Comparison of ENCODE assay signal across 18 mouse cellular contexts in the genomic region with DNA sequence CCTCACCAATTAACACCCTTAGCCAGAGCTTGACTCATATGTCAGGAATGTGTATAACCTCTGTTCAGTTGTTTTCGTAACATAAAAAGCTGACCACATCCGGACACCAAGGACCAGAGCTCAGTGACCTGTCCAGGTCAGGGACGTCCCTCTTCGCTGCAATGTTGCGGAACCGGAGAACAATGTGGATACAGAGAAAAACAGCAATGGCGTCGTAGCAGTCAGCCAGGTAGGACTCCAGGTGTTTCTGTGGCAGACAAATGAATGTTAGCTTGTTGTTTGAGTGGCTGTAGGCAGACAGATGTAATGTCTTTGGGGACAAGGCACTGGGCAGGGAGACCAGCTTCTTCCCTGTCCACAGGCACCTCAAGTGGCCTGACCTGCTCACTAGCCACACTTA. TPM values are rescaled to one million over a fixed set of nuclear protein-coding genes. Genes with fewer than 3 reads are reported as not detected.
DNase-seq lines count a peak whose midpoint lies in the region; ATAC-seq lines count a peak whose summit lies in the region.
"Had no signal": no experiment of that assay in that cellular context is flagged by ENCODE, and none has a peak within 500 bp of the region (broad histone marks: within the 10 kb centered on the region; RNA-seq: fewer than 3 reads in every experiment).

No protein-coding gene starts in this region.

- H3K27ac ChIP-seq in heart, embryonic 12.5 days (ENCODE audit: poor library complexity, severe bottlenecking), result no peak overlapping the region

- H3K27me3 ChIP-seq in heart, embryonic 12.5 days (replicated peaks), result peaks cover 37% of the 10 kb centered on the region
- H3K27me3 ChIP-seq: CH12.LX had no signal

- no peak for ATAC-seq in heart, embryonic 12.5 days (ENCODE audit: insufficient number of reproducible peaks, low FRiP score)
- ATAC-seq: activated CD4-positive, CD25-positive, alpha-beta regulatory T cell, adult 4 months; CD4-positive, CD25-positive, alpha-beta regulatory T cell, adult 4 months; Patski had no signal

- 0 out of 2 replicates have a peak, but pooled peaks cover 5% of the 10 kb centered on the region for H3K9me3 ChIP-seq in heart, embryonic 12.5 days (replicated peaks)

- no peak overlapping the region for H3K4me2 ChIP-seq in heart, embryonic 12.5 days

- H3K4me1 ChIP-seq in heart, embryonic 12.5 days (replicated peaks), result no peaks in the 10 kb centered on the region

- peak; percentile 84 for DNase-seq in heart, adult 11 months
- DNase-seq: adrenal gland, adult 2 months; adrenal gland, adult 8-10 months; adrenal gland, postnatal 10 days; adrenal gland, postnatal 14 days; adrenal gland, postnatal 25 days; adrenal gland, postnatal 36 days; B cell, adult 2 months; cerebellum, adult 11 months; cerebellum, adult 11-12 months; cerebellum, adult 18-20 months; cerebellum, adult 2 months had no signal

- WGBS in heart, embryonic 12.5 days, result 79% methylated on average over 8 of the region's 8 CpGs

- no peak overlapping the region for H3K9ac ChIP-seq in heart, embryonic 12.5 days

- no peak overlapping the region for H3K4me3 ChIP-seq in heart, embryonic 12.5 days

- H3K36me3 ChIP-seq in heart, embryonic 12.5 days, result no peaks in the 10 kb centered on the region
- H3K36me3 ChIP-seq: G1E had no signal

RNA-seq across cellular contexts. Expression of gene H2-D1, which starts 15.5 kb away (rescaled TPM):
- 30.2 and 32.8 TPM in 2 replicates for polyA plus RNA-seq in heart, embryonic 12.5 days (2016; fragmentation: Nextera tagmentation; extraction: Ambion mirVana)

RNA-seq across cellular contexts. Expression of gene Ddx39b, which starts 36.5 kb away (rescaled TPM):
- polyA plus RNA-seq in heart, embryonic 12.5 days (2016; fragmentation: Nextera tagmentation; extraction: Ambion mirVana), result 282 and 285 TPM in 2 replicates

RNA-seq across cellular contexts. Expression of gene H2-Q1, which starts 42.2 kb away (rescaled TPM):
- polyA plus RNA-seq in heart, embryonic 12.5 days (2016; fragmentation: Nextera tagmentation; extraction: Ambion mirVana), result 0.08 and 0.14 TPM in 2 replicates
- polyA plus RNA-seq: activated CD4-positive, CD25-positive, alpha-beta regulatory T cell, adult 4 months; G1E had no signal

RNA-seq across cellular contexts. Expression of gene Nfkbil1, which starts 42.5 kb away (rescaled TPM):
- 9.0 and 9.8 TPM in 2 replicates for polyA plus RNA-seq in heart, embryonic 12.5 days (2016; fragmentation: Nextera tagmentation; extraction: Ambion mirVana)

RNA-seq across cellular contexts. Expression of gene Atp6v1g2, which starts 44.6 kb away (rescaled TPM):
- polyA plus RNA-seq in heart, embryonic 12.5 days (2016; fragmentation: Nextera tagmentation; extraction: Ambion mirVana), result 10.0 and 12.5 TPM in 2 replicates
